Mouse (Mus musculus) CD4-positive, CD25-positive, alpha-beta regulatory T cell, adult 4 months (primary cell): ENCODE results near the gene Galnt10. TPM values are rescaled to one million over a fixed set of nuclear protein-coding genes. Genes with fewer than 3 reads are reported as not detected.
A peak's percentile ranks its signal among the peaks of the same experiment; 100 is the strongest.

Experiments
- ATAC-seq: one replicate; pipeline ENCODE4 v1.8.0; 2017
- polyA plus RNA-seq, 2 experiments: library from polyadenylated mRNA; unstranded; fragments of 100-300 nt; shearing (Covaris generic); gene quantifications; one replicate each; pipeline ENCODE4 v1.2.1; 2017

The Galnt10 gene
- polyA plus RNA-seq, 2 experiments from 2014 or later = 7.4 to 8.3 TPM

GRCm38 (mm10) chr11:57660156-57660555, 14.9 kb downstream of the Galnt10 start:
- no peak for ATAC-seq

- peak; percentile 73 for ATAC-seq
Observed at GRCm38 (mm10) chr11:57660814-57661213, 15.6 kb downstream of the Galnt10 start.

GRCm38 (mm10) chr11:57661492-57662229, 16.4 kb downstream of the Galnt10 start:
- ATAC-seq = no peak

- no peak for ATAC-seq
Observed at GRCm38 (mm10) chr11:57662231-57662630, 17.0 kb downstream of the Galnt10 start.

GRCm38 (mm10) chr11:57663271-57663670, 18.0 kb downstream of the Galnt10 start:
- ATAC-seq = no peak

GRCm38 (mm10) chr11:57664741-57665140, 19.5 kb downstream of the Galnt10 start:
- peak; percentile 73 for ATAC-seq

GRCm38 (mm10) chr11:57668271-57668670, 23.0 kb downstream of the Galnt10 start:
- no peak for ATAC-seq

- ATAC-seq = peak; percentile 64
Observed at GRCm38 (mm10) chr11:57669522-57669921, 24.3 kb downstream of the Galnt10 start.

- ATAC-seq = no peak
Observed at GRCm38 (mm10) chr11:57671120-57671697, 26.0 kb downstream of the Galnt10 start.

GRCm38 (mm10) chr11:57671797-57672196, 26.6 kb downstream of the Galnt10 start:
- ATAC-seq = no peak

GRCm38 (mm10) chr11:57672995-57673394, 27.8 kb downstream of the Galnt10 start:
- peak; percentile 85 for ATAC-seq

GRCm38 (mm10) chr11:57673977-57674687, 28.9 kb downstream of the Galnt10 start:
- ATAC-seq = no peak

GRCm38 (mm10) chr11:57677261-57677660, 32.0 kb downstream of the Galnt10 start:
- ATAC-seq = no peak

- ATAC-seq = no peak
Observed at GRCm38 (mm10) chr11:57682589-57682988, 37.3 kb downstream of the Galnt10 start.

GRCm38 (mm10) chr11:57683125-57683524, 37.9 kb downstream of the Galnt10 start:
- peak; percentile 65 for ATAC-seq

- no peak for ATAC-seq
Observed at GRCm38 (mm10) chr11:57683931-57684330, 38.7 kb downstream of the Galnt10 start.

GRCm38 (mm10) chr11:57684891-57685290, 39.6 kb downstream of the Galnt10 start:
- peak; percentile 35 for ATAC-seq

GRCm38 (mm10) chr11:57685689-57686454, 40.6 kb downstream of the Galnt10 start:
- ATAC-seq = peak; percentile 45

- no peak for ATAC-seq
Observed at GRCm38 (mm10) chr11:57686797-57687196, 41.6 kb downstream of the Galnt10 start.

- ATAC-seq = no peak
Observed at GRCm38 (mm10) chr11:57687258-57687657, 42.0 kb downstream of the Galnt10 start.

- ATAC-seq = peak; percentile 25
Observed at GRCm38 (mm10) chr11:57688179-57688929, 43.1 kb downstream of the Galnt10 start.

- ATAC-seq = no peak
Observed at GRCm38 (mm10) chr11:57689811-57690210, 44.6 kb downstream of the Galnt10 start.
